Mouse (Mus musculus) hematopoietic stem cell, adult 5-6 weeks (primary cell): ENCODE results near the gene Cfap57. TPM values are rescaled to one million over a fixed set of nuclear protein-coding genes. Genes with fewer than 3 reads are reported as not detected.

Source experiments
- ATAC-seq, 2 experiments: fragments of 125-278 bp in 1 of 2; replicated peaks in 1 of 2; 2 replicates each; pipeline ENCODE4 v1.8.0; 2016 to 2017; ENCODE audit warnings: inconsistent platforms in 2 of 2, mild to moderate bottlenecking in 2 of 2, moderate number of reproducible peaks in 2 of 2, low read depth in 1 of 2, moderate TSS enrichment in 1 of 2; ENCODE audit not compliant: low FRiP score in 2 of 2, poor library complexity in 2 of 2, severe bottlenecking in 2 of 2, insufficient read depth in 1 of 2, low TSS enrichment in 1 of 2
- total RNA-seq: library from RNA; stranded (forward); fragments of 172-1452, 232-1000 nt; gene quantifications from 2 replicates; pipeline ENCODE4 v1.2.3, GENCODE M21; 2017

Cfap57 gene
- 0.19 and 2.0 TPM in 2 replicates for total RNA-seq

DNA sequence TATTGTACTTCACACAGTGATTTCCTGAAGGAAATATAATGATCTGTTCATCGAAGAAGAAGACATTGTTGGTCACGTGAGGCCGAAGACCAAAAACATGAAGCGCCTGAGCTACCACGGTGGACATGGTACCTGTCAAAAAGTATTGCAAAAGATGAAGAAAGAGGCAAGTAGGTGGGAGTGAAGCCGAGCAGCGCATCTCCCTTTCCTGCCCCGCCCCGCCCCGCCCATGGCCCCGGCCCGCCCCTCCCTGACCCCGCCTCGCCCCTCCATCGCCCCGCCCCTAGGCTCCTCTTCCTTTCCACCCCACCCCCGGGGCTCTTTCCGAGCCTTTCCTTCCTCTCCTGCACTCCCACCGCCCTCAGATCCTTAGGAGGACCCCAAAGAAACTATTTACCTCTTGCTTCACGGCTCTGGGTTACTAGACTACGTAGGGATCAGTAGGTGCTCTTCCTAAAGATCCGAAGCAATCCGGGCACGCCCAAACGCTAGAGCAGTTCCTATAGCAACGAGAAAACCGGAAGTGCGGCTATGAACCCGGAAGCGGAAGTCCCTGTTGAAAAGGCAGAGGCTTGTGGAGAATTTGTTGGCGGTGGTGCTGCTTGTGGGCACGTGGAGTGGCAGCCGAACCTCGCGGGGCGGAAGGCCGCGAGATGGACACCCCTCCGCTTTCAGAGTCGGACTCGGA is at the start of gene Cfap57, which contains the start of gene Ebna1bp2:
Gene Cfap57, minus strand, starts transcription at position 499 of the 688 bp plus-strand sequence.
Gene Ebna1bp2, plus strand, starts transcription at position 521 of the 688 bp plus-strand sequence.
- peak; percentile 97 to 99 for ATAC-seq

DNA sequence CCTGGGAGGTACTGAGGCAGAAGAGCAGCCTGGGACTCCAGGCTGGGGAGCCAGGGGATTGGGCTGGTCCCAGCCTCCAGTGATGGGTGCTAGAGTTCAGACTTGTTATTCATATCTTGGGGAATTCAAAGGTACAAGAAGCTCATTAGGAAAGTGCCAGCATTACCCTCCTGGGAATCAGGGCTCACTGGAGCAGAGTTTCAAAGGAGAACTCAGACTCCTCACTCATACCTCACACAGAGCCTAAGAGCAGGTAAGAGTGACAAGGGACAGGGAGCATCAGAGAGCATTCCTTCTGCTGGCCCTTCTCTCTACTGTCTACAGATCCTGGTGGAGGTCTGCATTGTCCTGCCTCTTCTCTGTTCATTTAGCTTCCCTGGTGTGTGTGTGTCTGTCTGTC is 38.1 kb upstream of the Cfap57 start, which contains the start of gene Olfr62:
Gene Olfr62, plus strand, starts transcription at position 301 of the 400 bp plus-strand sequence.
- no peak for ATAC-seq

DNA sequence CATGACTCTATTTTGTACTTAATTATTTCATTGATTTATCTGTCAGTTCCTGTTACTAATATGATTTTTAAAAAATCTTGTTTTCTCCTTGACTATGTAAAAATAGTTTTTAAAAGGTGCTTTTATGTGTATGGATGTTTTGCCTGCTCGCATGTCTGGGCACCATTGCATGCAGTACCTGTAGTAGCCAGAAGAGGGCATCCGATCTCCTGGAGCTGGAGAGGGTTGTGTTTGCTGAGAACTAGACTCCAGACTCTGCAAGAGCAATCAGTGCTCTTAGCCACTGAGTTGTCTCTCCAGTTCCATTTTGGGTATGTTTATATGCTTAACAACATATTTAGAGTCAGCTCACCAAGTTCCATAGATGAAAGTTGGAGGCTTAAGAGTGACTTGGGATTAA is 24.7 kb upstream of the Cfap57 start:
- ATAC-seq: peak in 1 of 2 experiments; percentile 48; a peak in 1 of 4 replicates

DNA sequence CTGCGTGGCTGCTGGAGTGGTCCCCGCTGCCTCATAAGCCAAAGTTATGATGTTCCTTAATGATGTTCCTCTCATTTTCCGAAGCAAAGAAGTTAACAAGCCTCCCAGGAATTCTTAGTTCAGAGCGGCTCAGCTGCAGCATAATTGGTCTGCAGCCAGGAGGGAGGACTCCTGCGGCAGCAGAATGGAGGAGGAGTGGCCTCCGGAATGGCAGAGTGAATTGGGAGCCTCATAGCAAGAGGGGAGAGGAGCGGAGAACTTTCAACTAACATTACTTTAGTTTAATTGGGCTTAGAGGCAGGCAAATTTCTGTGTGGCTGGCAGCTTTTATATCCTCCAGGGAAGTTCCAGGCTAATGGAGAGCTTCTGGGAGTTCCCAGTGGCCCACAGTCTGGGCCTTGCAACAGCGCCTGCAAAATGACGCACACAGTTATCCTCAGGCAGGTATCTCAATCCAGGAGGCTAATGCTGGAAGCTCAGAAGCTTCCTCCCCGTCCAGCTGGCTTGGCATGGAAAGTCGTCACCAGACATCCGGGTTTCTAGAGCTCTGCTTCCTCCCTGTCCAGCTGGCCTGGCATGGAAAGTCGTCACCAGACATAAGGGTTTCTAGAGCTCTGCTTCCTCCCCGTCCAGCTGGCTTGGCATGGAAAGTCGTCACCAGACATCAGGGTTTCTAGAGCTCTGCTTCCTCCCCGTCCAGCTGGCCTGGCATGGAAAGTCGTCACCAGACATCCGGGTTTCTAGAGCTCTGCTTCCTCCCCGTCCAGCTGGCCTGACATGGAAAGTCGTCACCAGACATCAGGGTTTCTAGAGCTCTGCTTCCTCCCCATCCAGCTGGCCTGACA is 22.0 kb upstream of the Cfap57 start:
- no peak for ATAC-seq

DNA sequence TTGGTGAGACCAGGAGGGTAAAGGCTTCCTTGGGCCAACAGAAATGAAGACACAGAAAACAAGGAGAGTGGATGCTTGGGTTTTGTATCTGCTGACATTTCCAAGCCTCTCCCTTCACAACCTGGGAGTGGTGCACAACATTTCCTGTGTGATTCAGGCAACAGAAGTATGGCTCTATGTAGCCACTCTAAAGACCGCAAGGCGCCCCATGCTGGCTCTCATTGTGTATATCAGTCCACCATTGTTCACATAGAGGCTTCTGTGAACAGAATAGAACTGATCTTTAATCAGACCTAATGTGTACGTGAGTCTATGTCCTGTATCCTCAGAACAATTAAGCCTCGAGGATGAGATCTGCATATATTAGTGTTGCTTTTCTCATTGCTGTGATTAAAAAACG is 9.7 kb upstream of the Cfap57 start:
- ATAC-seq: no peak

DNA sequence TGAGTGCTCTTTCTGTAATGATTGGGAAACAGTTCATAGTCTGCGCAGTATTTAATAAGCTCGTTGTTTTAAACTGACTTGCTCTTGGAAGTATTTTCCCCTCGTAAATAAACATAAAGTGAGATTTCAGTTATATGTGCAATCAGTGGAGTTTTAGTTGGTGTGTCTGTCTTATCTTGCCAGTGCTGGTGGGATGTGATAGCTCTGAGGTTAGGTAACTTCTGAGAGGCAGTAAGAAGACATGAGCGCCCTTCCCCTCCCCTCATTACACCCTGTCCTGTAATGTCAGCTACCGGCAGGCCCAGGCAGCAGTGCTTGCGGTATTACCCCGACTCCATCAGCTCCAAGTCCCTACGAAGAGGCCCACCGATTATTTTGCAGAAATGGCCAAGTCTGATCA is 1.2 kb upstream of the Cfap57 start:
- ATAC-seq: no peak

DNA sequence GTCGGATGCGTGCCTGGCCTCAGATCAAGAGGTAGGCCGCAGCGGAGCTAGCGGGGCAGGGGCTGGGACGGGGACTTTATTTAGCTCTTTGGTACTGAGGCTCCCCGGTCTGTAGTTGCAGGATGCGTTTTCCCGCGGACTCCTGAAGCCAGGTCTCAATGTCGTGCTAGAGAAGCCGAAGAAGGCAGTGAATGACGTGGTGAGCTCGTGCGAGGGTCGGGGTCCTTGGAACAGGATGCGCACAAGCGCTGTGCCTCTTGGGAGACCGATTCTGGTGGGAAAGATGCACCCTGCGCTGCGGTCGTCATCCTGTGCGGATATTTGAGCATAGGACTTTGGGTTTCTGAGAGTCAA is 367 bp upstream of the Cfap57 start:
- peak in 1 of 2 experiments; percentile 2; a peak in 1 of 4 replicates for ATAC-seq

DNA sequence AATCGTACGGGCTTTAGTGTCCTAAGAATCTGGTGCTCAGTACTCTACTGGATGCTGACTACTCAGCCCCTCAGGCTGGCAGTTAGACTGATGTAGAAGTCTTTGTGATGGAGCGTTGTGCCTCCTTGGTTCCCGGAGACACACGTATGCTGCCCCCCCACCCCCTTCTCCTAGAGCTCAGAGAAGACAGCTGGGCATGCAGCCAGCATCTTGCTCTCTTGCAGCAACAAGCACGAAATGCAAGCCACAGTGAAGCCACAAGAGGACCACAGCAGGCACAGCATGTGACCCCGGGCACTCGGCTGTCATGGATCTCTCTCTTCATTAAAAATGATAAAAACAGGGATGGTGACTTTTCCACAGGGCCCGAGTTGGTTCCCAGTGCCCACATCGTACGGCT is 5.2 kb downstream of the Cfap57 start:
- no peak for ATAC-seq

DNA sequence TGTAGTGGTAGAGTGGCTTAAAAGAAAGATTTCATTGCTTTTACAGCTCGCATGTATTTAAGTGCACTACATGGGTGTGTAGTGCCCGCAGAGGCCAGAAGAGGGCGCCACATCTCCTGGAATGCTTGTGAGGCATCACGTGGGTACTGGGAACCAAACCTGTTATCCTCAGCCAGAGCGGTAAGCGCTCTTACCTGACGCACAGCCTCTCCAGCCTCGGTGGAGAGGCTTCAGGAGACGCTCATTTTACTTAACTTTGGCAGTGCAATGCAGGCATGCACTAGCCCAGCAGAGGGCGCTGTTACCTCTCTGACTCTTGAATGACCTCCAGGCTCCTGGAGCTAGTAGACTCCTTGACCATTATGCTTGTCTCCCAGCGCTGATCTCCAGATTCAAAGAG is 8.0 kb downstream of the Cfap57 start:
- ATAC-seq: no peak

DNA sequence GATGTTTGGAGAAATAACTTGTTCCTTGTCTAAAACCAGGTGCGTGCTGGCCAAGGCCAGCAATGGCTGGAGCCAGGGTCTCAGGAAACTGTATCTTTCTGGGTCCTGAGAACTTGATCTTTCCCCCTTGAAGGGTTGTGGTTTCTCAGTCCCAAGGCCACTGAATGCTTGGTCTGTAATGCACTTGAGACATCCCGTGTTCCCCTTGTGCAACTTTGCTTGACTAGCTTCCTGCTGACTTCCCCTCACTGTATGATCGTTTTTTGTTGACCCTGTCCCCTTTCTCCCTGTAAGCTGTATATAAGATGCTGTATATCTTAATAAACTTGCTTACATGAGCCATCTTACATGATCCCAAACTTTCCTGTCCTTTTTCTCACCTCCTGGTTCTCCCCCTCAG is 10.7 kb downstream of the Cfap57 start:
- peak in 1 of 2 experiments; percentile 55; a peak in 1 of 4 replicates for ATAC-seq

DNA sequence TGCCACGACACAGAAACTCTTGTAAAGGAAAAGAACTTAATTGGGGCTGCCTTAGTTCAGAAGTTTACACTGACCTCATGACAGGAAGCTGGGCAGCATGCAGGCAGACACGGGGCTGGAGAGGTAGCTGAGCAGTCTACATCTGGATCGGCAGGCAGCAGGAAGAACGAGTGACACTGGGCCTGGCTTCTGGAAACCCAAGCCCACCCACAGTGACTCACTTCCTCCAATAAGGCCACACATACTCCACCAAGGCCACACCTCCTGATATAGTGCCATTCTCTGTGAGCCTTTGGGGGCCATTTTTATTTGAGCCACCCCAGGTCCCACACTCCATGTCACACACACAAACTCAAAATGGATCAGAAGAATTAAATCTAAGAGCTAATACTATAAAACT is 16.5 kb downstream of the Cfap57 start:
- peak in 1 of 2 experiments; percentile 44; a peak in 2 of 4 replicates for ATAC-seq

DNA sequence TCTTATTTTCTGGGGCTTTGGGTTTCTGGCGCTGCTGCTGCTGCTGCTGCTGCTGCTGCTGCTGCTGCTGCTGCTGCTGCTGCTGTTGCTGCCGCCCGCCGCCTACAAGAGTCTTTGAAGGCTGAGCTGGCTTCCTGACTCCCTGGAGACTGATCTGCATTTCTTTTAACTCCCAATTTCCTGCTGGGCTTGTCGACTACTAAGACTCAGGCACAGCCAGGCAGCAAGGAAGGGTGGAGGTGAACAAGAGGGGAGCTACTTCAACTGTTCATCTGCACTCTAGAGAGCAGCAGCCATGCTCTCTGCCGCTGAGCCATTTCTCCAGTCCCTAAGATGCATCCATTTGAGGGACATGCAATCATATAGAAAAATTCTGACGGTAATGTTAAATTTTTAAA is 30.8 kb downstream of the Cfap57 start:
- no peak for ATAC-seq

DNA sequence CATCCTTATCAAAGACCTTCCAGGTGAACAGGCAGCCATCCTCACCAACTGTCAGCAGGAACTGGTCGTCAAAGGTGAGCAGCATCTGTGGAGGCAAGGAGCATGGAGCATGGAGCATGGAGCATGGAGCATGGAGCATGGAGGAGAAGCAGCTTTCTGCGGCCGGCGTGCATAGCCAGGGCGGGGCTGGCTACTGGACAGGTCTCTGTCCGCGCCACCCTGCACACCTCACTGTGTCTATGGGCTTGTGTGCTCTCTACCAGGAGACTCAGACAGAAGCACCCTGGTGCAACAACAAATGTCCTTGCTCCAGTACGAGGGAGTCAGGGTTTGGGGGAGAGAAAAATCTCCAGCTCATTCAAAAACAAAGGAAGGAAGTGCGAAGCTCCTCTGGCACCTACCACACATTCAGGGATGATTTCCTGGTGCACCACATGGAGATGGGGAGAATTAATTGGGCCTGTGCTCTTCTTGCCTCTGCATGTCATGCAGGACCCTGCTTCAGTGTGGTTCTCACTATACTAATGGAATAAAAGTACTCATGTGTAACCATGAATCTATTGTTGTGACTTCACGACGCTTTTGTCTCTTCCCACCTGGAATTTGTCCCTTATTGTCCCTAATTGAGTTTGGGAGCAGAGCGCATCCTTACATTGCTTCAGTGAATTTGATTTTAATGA is 31.4 kb downstream of the Cfap57 start:
- ATAC-seq: no peak

DNA sequence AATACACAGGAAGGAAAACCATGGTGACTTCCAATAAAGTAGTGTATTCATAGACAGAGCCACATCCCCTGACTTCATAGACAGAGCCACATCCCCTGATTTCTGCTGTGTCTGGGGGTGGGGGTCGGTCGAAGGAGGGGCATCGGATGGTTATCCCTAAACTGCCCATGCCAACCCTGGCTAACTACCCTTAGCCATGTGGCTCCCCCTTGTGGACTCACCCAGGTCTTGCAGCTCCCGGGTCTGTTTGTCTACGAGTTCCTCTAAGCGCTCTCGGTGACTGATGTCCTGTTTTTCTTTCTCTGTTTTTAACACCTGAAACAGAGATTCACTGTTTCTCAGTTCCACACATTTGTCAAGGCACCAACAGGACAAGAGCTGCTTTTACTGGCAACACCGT is 37.9 kb downstream of the Cfap57 start:
- no peak for ATAC-seq

DNA sequence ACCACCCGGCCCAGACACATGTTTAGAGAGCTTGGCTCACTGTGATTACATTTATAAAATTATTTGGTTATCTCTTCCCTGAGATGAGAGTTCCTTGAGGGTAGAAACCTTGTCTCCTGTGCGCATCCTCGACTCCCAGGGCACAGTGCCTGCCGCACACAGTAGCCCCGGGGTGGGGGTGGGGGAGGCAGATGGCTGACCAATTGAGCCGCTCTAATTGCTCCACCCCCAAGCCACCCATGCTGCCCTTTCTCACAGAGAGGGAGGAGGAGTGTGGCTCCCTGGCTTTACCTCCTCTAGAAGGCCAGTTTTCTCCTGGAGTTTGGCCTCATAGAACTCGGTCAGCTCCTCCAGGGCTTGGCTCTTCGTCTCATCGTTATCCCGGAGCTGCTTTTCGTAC is 39.1 kb downstream of the Cfap57 start:
- no peak for ATAC-seq

DNA sequence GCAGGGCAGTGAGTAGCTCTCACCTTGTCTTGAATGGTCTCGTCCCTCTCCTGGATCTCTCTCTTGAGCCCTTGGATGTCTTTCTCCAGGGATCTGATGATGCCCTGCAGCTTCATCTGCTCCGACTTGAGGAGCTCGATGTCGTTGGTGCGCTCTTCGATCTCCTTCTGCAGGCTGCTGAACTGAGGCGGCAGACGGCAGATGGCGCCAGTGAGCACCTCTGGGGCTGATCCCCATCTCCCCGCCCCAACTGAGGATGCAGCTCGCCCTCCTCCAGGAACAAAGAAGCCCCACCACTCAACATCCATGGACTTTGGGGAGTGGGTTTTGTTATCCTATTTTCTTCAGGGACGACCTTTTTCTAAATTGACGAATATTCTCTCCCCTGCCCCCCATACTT is 41.3 kb downstream of the Cfap57 start:
- peak in 1 of 2 experiments; percentile 55; a peak in 1 of 4 replicates for ATAC-seq

DNA sequence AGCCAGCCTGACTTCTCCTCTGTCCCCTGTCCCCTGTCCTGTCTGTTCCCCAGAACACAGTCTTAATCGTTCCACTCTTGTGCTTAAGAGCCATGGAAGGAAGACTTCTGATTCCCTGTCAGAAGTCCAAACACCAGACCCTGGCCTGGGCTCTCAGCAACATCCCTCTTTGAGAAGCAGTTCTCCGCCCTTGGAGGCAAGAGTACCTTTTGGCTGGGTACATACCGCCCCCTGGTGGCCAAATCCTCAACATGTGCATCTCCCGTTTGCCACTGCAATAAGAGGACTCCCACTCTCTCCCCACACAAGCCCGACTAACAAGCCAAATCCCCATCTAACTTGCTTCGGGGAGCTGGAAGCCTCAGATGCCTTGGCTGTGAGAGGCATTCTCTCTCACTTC is 44.5 kb downstream of the Cfap57 start:
- ATAC-seq: peak; percentile 54 to 82; a peak in 3 of 4 replicates

DNA sequence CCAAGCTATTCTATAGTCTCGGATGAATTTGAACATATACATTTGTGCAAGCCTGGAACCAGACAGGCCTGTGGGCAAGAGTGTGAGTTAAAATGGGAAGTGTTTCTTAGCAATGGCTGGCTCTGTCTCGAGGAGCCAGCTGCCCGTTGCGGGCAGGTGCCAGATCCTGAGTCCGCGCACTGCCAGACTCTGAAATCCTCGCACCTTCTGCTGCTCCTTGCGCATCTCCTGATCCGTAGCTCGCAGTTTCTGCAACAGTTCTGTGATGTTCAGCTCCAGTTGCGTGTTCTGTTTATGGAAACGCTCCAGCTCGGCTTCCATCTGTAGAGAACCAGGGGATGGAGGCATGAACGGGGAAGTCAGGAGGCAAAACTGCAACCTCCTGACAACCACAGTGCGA is 49.1 kb downstream of the Cfap57 start:
- no peak for ATAC-seq
